Mouse (Mus musculus): ENCODE results near the gene Tmem52b. TPM values are rescaled to one million over a fixed set of nuclear protein-coding genes. Genes with fewer than 3 reads are reported as not detected.
"Not testable (repeated sequence)": the region's sequence is repeated elsewhere in the genome, so short reads cannot be mapped to it uniquely, and the experiment has no call there.

The Tmem52b gene
- 0.11 TPM in 1 of 2 replicates, not detected in the other for polyA plus RNA-seq (2015; fragmentation: Nextera tagmentation; extraction: Ambion mirVana)

DNA sequence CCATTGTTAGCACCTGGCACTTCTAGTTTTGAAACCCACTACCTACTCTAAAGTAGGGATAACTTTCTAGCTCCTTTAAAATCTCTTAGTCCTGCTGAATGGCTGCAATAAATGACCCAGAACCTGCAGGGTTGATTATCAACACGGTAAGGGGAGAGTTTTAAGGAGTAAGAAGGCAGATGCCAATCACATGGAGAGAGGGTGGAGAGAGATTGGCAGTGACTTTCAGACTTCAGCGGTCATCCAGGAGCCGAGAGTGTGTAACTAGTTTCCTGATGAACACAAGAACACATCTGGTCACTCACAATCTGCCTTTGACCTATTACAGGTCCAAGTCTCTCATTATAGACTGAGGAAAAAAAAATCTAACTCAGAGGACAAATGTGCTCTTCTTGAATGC is at the start of gene Tmem52b:
TSS of gene Tmem52b (plus strand) at position 189 of the 400 bp plus-strand sequence.
- Histone ChIP-seq H3K4me1 (ENCODE audit: control insufficient read depth, insufficient read depth, low read length) (peaks cover 9% of the 10 kb centered on the region), H3K4me3 (ENCODE audit: low read length) (no peak within 1 kb of the TSS), H3K9me3 (ENCODE audit: control insufficient read depth, low read length) (no peaks in the 10 kb centered on the region), H3K36me3 (ENCODE audit: control insufficient read depth, insufficient read depth, low read length) (no peaks in the 10 kb centered on the region), H3K27me3 (replicated peaks; ENCODE audit: control insufficient read depth, insufficient read depth, low read length) (no peaks in the 10 kb centered on the region), H3K9ac (ENCODE audit: low read depth, low read length) (no peak within 1 kb of the TSS), H3K4me2 (ENCODE audit: low read depth, low read length) (no peak within 1 kb of the TSS), H3K27ac (ENCODE audit: low read length) (peak within 1 kb of the TSS; percentile 55)
- 63% methylated on average over 3 of the region's 3 CpGs for WGBS
- no peak for ATAC-seq

DNA sequence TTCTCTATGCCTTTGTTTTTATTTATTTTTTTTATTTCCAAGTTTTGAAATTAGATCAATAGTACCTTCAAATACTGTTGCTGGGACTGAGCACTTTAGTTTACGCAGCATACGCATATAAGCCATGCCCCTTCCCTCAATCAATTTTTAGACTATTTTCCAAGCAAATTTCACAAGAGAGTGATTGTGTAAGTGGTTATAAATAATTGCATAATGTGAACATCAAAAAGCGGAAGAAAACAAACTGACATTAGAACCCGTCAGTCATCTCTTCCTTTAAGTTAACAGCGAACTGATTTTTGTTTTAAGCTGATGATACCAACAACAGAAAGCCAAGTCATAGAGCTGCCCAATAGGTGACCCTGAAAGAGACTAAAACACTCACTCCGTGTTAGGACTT is 41.0 kb upstream of the Tmem52b start:
- Histone ChIP-seq H3K4me1 (ENCODE audit: control insufficient read depth, insufficient read depth, low read length) (no peaks in the 10 kb centered on the region), H3K9ac (ENCODE audit: low read depth, low read length) (no peak overlapping the region), H3K27ac (ENCODE audit: low read length) (no peak overlapping the region), H3K4me2 (ENCODE audit: low read depth, low read length) (no peak overlapping the region), H3K4me3 (ENCODE audit: low read length) (no peak overlapping the region), H3K9me3 (ENCODE audit: control insufficient read depth, low read length) (no peaks in the 10 kb centered on the region), H3K36me3 (ENCODE audit: control insufficient read depth, insufficient read depth, low read length) (no peaks in the 10 kb centered on the region), H3K27me3 (replicated peaks; ENCODE audit: control insufficient read depth, insufficient read depth, low read length) (no peaks in the 10 kb centered on the region)
- ATAC-seq: no peak
- 88% methylated on average over 6 of the region's 6 CpGs for WGBS

DNA sequence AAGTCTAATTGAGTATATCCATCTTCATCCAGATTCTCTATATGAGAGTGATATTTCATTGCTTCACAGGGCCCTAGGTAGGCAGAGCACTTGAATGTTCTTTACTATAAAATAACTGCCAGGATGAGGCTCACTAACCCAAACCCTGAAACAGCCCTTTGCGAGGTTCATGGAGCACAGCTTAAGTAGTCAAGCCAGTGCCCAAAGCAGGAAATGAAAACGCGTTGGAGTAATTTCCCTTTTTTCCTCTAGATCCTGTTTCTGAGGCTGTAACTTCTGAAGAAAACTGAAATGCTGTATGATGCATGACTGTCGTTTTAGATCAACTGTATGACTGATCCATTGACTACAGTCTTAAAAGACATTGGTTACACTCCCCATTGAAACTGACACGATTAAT is 39.7 kb upstream of the Tmem52b start:
- no peaks in the 10 kb centered on the region for H3K36me3 ChIP-seq (ENCODE audit: control insufficient read depth, insufficient read depth, low read length)
- H3K4me3 ChIP-seq (ENCODE audit: low read length): no peak overlapping the region
- H3K9ac ChIP-seq (ENCODE audit: low read depth, low read length): no peak overlapping the region
- ATAC-seq: no peak
- H3K27ac ChIP-seq (ENCODE audit: low read length): no peak overlapping the region
- no peaks in the 10 kb centered on the region for H3K9me3 ChIP-seq (ENCODE audit: control insufficient read depth, low read length)
- H3K4me2 ChIP-seq (ENCODE audit: low read depth, low read length): no peak overlapping the region
- H3K27me3 ChIP-seq (replicated peaks; ENCODE audit: control insufficient read depth, insufficient read depth, low read length): no peaks in the 10 kb centered on the region
- H3K4me1 ChIP-seq (ENCODE audit: control insufficient read depth, insufficient read depth, low read length): no peaks in the 10 kb centered on the region
- 81% methylated on average over 5 of the region's 5 CpGs for WGBS

DNA sequence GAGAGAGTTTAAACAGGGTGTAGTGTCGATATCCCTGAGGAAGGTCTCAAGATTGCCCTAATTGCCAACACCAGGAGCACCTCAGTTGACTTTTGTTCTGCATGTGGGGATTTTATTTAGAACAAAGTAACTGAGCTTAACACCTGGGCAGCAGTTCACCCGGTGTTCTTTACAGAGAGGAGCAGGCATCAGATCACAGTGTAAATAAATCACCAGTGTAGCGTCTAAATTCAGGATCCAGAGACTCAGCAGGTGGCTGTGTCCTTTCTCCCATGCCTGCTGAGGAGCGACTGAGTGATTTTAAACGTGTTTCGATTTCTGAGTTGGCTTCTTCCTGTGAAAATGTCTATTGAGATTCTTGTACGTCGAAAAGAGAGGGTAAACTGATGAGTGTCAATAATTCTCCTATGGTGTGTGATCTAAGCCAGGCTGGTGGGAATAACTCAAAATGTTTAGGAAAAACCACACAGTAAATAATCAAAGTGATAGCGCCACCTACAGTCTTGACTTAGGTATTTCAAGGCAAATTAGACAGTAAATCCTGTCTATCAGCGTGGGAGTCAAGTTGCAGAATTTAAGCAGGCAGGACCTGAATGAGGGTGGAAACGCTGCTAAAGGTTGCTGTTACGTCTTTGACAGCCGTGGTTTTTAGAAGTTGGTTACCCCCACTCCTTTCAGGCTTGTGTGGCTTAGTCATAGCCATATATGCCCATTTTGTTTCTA is 35.8 kb upstream of the Tmem52b start:
- no peak overlapping the region for H3K4me2 ChIP-seq (ENCODE audit: low read depth, low read length)

DNA sequence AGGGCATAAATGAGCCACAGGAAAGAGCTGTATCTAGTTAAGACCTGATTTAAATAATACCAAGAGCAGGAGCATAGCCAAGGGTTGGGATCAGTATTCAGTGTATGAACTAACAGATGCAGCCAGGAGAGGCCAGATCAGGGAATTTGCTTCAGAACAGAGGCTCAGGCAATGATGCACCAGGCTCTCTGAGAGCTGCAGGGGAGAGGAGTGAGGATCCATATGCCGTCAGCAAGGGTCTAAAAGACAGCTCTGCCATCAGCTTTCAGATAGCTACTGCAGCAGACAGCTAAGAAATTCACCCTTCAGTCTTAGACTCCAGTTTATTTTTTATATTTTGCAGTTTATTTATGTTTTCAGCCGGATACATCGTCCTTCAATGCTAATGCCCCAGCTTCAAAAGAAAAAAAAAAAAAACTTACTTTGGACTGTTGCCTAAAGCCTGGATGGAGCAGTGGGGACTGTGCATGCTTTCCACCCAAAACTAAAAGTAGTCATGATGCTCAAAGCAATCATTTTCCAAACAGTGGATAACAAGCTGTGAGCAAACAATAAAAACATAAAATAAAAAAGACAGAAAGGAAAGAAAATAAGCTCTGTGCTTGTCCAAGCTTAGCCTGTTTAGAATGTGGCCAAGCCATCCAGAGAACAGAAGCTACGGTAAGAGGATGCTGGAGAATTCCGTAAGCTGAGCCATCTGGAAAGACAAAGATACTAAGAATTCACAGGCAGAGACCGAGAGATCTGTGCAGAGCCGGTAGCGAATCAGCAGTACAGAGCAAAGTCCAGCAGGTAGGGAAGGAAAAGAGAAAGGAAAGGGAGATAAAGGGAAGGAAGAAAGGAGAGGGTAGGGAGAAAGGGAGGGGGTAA is 32.0 kb upstream of the Tmem52b start:
- WGBS: 42% methylated on average over 8 of the region's 8 CpGs
- no peak overlapping the region for H3K9ac ChIP-seq (ENCODE audit: low read depth, low read length)
- no peaks in the 10 kb centered on the region for H3K36me3 ChIP-seq (ENCODE audit: control insufficient read depth, insufficient read depth, low read length)
- H3K4me2 ChIP-seq (ENCODE audit: low read depth, low read length): no peak overlapping the region
- H3K27me3 ChIP-seq (replicated peaks; ENCODE audit: control insufficient read depth, insufficient read depth, low read length): no peaks in the 10 kb centered on the region
- no peak for ATAC-seq
- H3K4me1 ChIP-seq (ENCODE audit: control insufficient read depth, insufficient read depth, low read length): no peaks in the 10 kb centered on the region
- no peak overlapping the region for H3K4me3 ChIP-seq (ENCODE audit: low read length)
- H3K9me3 ChIP-seq (ENCODE audit: control insufficient read depth, low read length): no peaks in the 10 kb centered on the region
- H3K27ac ChIP-seq (ENCODE audit: low read length): no peak overlapping the region

More for the DNA sequence above, 35.8 kb upstream of the Tmem52b start:
- Histone ChIP-seq H3K36me3 (ENCODE audit: control insufficient read depth, insufficient read depth, low read length) (no peaks in the 10 kb centered on the region), H3K4me1 (ENCODE audit: control insufficient read depth, insufficient read depth, low read length) (no peaks in the 10 kb centered on the region), H3K27ac (ENCODE audit: low read length) (no peak overlapping the region), H3K9ac (ENCODE audit: low read depth, low read length) (no peak overlapping the region), H3K27me3 (replicated peaks; ENCODE audit: control insufficient read depth, insufficient read depth, low read length) (no peaks in the 10 kb centered on the region), H3K9me3 (ENCODE audit: control insufficient read depth, low read length) (no peaks in the 10 kb centered on the region), H3K4me3 (ENCODE audit: low read length) (no peak overlapping the region)
- WGBS: 34% methylated on average over 13 of the region's 13 CpGs
- ATAC-seq: no peak

DNA sequence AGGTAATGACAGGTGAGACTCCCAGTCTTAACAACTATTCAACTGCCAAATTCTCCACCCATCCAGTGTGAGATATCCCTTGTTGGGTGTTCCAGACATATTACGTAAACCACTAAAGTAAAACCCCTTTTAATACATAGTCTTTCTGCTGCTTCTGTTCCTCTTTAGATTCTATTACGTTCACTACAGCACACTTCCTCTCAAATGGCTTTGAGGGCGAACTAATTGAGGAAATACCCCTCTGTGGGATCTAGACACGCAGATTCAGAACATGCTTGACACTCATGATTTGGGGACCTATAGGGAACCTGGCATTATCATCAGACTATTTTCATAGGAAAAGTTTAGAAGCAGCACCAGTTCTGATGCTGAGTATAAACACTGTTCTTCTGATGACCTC is 17.4 kb upstream of the Tmem52b start:
- H3K4me2 ChIP-seq (ENCODE audit: low read depth, low read length): no peak overlapping the region
- H3K27me3 ChIP-seq (replicated peaks; ENCODE audit: control insufficient read depth, insufficient read depth, low read length): no peaks in the 10 kb centered on the region
- 76% methylated on average over 4 of the region's 4 CpGs for WGBS
- H3K4me3 ChIP-seq (ENCODE audit: low read length): no peak overlapping the region
- H3K4me1 ChIP-seq (ENCODE audit: control insufficient read depth, insufficient read depth, low read length): no peaks in the 10 kb centered on the region
- H3K36me3 ChIP-seq (ENCODE audit: control insufficient read depth, insufficient read depth, low read length): no peaks in the 10 kb centered on the region
- no peak overlapping the region for H3K9ac ChIP-seq (ENCODE audit: low read depth, low read length)
- no peak for ATAC-seq
- no peaks in the 10 kb centered on the region for H3K9me3 ChIP-seq (ENCODE audit: control insufficient read depth, low read length)
- no peak overlapping the region for H3K27ac ChIP-seq (ENCODE audit: low read length)

DNA sequence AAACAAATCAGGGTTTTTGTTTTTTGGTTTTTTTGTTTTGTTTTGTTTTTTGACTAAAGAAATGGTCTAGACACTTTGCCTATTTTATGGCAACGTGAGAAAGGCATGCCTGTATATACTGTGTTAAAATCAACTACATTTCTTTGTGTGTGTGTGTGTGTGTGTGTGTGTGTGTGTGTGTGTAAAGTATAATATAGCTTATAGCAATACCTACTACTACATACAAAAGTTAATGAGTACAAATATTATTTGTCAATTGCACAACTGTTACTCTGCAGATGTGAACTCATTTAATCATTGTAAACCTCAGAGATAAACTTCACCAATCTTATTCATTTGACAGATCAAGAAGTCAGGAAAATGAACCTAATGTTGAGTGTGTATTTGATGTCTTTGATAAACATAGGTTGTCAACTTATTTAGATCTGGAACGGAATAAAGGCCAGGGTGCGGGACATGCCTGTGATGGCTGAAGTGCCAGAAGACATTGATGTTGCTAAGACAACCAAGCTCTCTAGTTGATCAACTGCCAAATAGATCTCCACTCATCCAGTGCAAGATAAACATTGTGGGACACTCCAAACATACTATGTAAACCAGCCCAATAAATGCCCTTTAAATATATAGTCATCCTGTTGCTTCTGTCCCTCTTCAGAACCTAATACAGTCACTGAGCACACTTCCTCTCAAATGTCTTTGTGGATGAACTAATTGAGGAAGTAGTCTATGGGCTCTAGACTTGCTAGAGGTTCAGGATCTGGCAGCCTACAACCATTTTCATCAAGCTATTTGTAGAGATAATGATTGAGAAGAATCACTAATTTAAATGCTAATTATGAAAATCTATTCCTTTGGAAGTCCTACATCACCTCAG is 14.8 kb upstream of the Tmem52b start:
- Histone ChIP-seq H3K27ac (ENCODE audit: low read length) (no peak overlapping the region), H3K4me2 (ENCODE audit: low read depth, low read length) (no peak overlapping the region), H3K9ac (ENCODE audit: low read depth, low read length) (no peak overlapping the region), H3K27me3 (replicated peaks; ENCODE audit: control insufficient read depth, insufficient read depth, low read length) (no peaks in the 10 kb centered on the region), H3K9me3 (ENCODE audit: control insufficient read depth, low read length) (no peaks in the 10 kb centered on the region), H3K4me1 (ENCODE audit: control insufficient read depth, insufficient read depth, low read length) (no peaks in the 10 kb centered on the region), H3K4me3 (ENCODE audit: low read length) (no peak overlapping the region), H3K36me3 (ENCODE audit: control insufficient read depth, insufficient read depth, low read length) (no peaks in the 10 kb centered on the region)
- no peak for ATAC-seq
- 76% methylated on average over 3 of the region's 3 CpGs for WGBS

DNA sequence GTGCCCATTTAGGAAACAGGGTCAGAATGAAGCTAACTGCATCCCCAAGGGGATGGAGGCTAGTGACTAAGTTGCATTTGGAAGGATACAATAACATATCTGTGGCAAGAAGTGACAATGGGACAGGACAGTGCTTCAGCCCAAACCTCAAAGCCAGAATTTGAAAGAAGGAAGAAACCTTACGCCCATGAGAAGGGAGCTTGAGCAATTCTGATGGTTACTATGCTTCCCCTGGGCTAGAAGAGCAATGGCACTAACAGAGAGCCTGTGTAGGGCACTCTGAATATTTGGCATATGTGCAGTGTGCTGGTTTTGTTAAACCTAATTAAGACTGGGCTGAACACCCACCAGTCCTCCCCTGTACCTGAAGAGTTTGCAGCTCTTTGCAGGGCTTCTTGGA is 12.8 kb upstream of the Tmem52b start:
- H3K27ac ChIP-seq (ENCODE audit: low read length); ATAC-seq: not testable (repeated sequence)

DNA sequence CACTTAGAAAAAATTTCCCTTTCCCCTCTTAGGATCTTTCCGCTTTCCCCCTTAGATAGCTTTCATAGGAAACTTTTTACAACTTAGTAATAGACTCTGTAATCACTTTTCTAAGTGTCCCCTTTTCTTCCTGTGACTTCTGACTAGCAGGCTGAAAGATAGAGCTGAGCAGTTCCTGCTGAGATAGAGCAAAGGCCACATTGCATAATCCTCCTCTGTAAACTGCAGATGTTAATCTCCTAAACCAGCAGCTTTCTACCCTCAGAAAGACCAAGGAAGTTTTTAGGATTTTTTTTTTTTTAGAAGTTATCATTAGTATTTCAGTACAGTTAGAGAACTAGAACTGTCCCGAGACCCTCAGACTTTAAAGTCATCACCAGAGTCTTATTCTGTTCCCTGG is 8.9 kb upstream of the Tmem52b start:
- H3K4me1 ChIP-seq (ENCODE audit: control insufficient read depth, insufficient read depth, low read length): no peaks in the 10 kb centered on the region
- H3K9ac ChIP-seq (ENCODE audit: low read depth, low read length): no peak overlapping the region
- 82% methylated on average over 2 of the region's 2 CpGs for WGBS
- no peaks in the 10 kb centered on the region for H3K27me3 ChIP-seq (replicated peaks; ENCODE audit: control insufficient read depth, insufficient read depth, low read length)
- peaks cover 5% of the 10 kb centered on the region; the same call in 1 of the 2 replicates for H3K9me3 ChIP-seq (ENCODE audit: control insufficient read depth, low read length)
- H3K27ac ChIP-seq (ENCODE audit: low read length): no peak overlapping the region
- no peak for ATAC-seq
- H3K36me3 ChIP-seq (ENCODE audit: control insufficient read depth, insufficient read depth, low read length): 0 out of 2 replicates have a peak, but pooled peaks cover 2% of the 10 kb centered on the region
- H3K4me3 ChIP-seq (ENCODE audit: low read length): no peak overlapping the region
- no peak overlapping the region for H3K4me2 ChIP-seq (ENCODE audit: low read depth, low read length)

More for the DNA sequence above, 12.8 kb upstream of the Tmem52b start:
- not testable (repeated sequence) for H3K9me3 ChIP-seq (ENCODE audit: control insufficient read depth, low read length); H3K4me1 ChIP-seq (ENCODE audit: control insufficient read depth, insufficient read depth, low read length); H3K36me3 ChIP-seq (ENCODE audit: control insufficient read depth, insufficient read depth, low read length); H3K4me2 ChIP-seq (ENCODE audit: low read depth, low read length); H3K27me3 ChIP-seq (replicated peaks; ENCODE audit: control insufficient read depth, insufficient read depth, low read length); H3K9ac ChIP-seq (ENCODE audit: low read depth, low read length); H3K4me3 ChIP-seq (ENCODE audit: low read length)
- WGBS: 85% methylated on average over 1 of the region's 1 CpGs
